Mouse (Mus musculus): ENCODE results near the gene Hsd11b1.

- TF ChIP-seq POLR2A (IDR thresholded peaks at IDR 0.05; ENCODE audit: insufficient read depth, low read depth, low read length) (no peak), CTCF (IDR thresholded peaks at IDR 0.05) (no peak), EP300 (IDR thresholded peaks at IDR 0.05; ENCODE audit: insufficient read depth, low read depth, low read length) (no peak)
These were observed 29.7 kb downstream of the Hsd11b1 start for GRCm38 (mm10) chr1:193234130-193234645.

All from heart, adult 2 months (tissue).